Mouse (Mus musculus) olfactory bulb, adult 2 months (tissue): ENCODE data around the gene Mast4.

ENCODE experiments used
- CTCF ChIP-seq: fragments of 200-500 bp; IDR thresholded peaks from 2 replicates; pipeline ENCODE4 v1.5.1; 2012; ENCODE audit warnings: low read depth, mild to moderate bottlenecking, low read length, moderate library complexity; ENCODE audit not compliant: insufficient read depth
- POLR2A ChIP-seq: fragments of 200-500 bp; IDR thresholded peaks from 2 replicates; pipeline ENCODE4 v1.6.1; 2012; ENCODE audit warnings: mild to moderate bottlenecking, low read depth, low read length, moderate library complexity; ENCODE audit not compliant: insufficient read depth

- TF ChIP-seq CTCF = no peak
- no peak for TF ChIP-seq POLR2A
Observed at GRCm38 (mm10) chr13:103245431-103245830, 88.9 kb downstream of the Mast4 start.
